Mouse (Mus musculus) liver, embryonic 14.5 days (tissue): ENCODE results near the gene Olfr1416.

Experiments
- CTCF ChIP-seq: IDR thresholded peaks from 2 replicates; pipeline ENCODE4 v1.5.1; 2016; ENCODE audit warnings: antibody characterized with exemption, low read depth, control low read depth
- EP300 ChIP-seq: IDR thresholded peaks from 2 replicates; pipeline ENCODE4 v1.6.1; 2016; ENCODE audit warnings: antibody characterized with exemption, low read depth

- TF ChIP-seq CTCF (no peak), EP300 (no peak)
Measured at GRCm38 (mm10) chr1:92474066-92474578, 10.8 kb downstream of the Olfr1416 start.
